Comparison of ENCODE assay signal across 9 mouse cellular contexts in genomic region chrX:9199761-9200371, GRCm38 (mm10). TPM values are rescaled to one million over a fixed set of nuclear protein-coding genes. Genes with fewer than 3 reads are reported as not detected.
DNase-seq lines count a peak whose midpoint lies in the region; ATAC-seq and TF ChIP-seq lines count a peak whose summit lies in the region.
"Had no signal": no experiment of that assay in that cellular context is flagged by ENCODE, and none has a peak within 500 bp of the region (broad histone marks: within the 10 kb centered on the region; RNA-seq: fewer than 3 reads in every experiment).

Gene Lancl3, plus strand, starts transcription at chrX:9199902.

- H3K27ac ChIP-seq in layer of hippocampus, adult 2 months: no peak within 1 kb of the TSS; the same call in 1 of the 2 replicates
- no peak within 1 kb of the TSS for H3K27ac ChIP-seq in forebrain, embryonic 13.5 days
- 0 out of 2 replicates have a peak within 1 kb of the TSS, but pooled peaks have one; percentile 32 for H3K27ac ChIP-seq in hindbrain, embryonic 14.5 days
- no peak within 1 kb of the TSS for H3K27ac ChIP-seq in midbrain, postnatal 0 days (ENCODE audit: low read depth, low read length)

- no peaks in the 10 kb centered on the region for H3K36me3 ChIP-seq in forebrain, embryonic 13.5 days (ENCODE audit: poor library complexity, severe bottlenecking)
- no peaks in the 10 kb centered on the region for H3K36me3 ChIP-seq in hindbrain, embryonic 14.5 days (replicated peaks; ENCODE audit: control insufficient read depth, insufficient read depth)
- no peaks in the 10 kb centered on the region for H3K36me3 ChIP-seq in midbrain, postnatal 0 days (ENCODE audit: insufficient read depth, low read length)

- no peaks in the 10 kb centered on the region for H3K27me3 ChIP-seq in forebrain, embryonic 13.5 days
- no peaks in the 10 kb centered on the region; the same call in 1 of the 2 replicates for H3K27me3 ChIP-seq in hindbrain, embryonic 14.5 days (ENCODE audit: control insufficient read depth, insufficient read depth, low read length)
- H3K27me3 ChIP-seq in midbrain, postnatal 0 days (ENCODE audit: insufficient read depth, low read length): no peaks in the 10 kb centered on the region

- TF ChIP-seq CTCF in layer of hippocampus, adult 2 months (conservative IDR thresholded peaks at IDR 0.05): no peak
- TF ChIP-seq CTCF in midbrain, postnatal 0 days (IDR thresholded peaks at IDR 0.05): no peak

- peak within 1 kb of the TSS; percentile 49 for H3K4me3 ChIP-seq in layer of hippocampus, adult 2 months
- peak within 1 kb of the TSS; percentile 49 for H3K4me3 ChIP-seq in forebrain, embryonic 13.5 days
- peak within 1 kb of the TSS; percentile 49 for H3K4me3 ChIP-seq in hindbrain, embryonic 14.5 days (replicated peaks; ENCODE audit: low read length)
- H3K4me3 ChIP-seq in midbrain, postnatal 0 days (ENCODE audit: low read depth, low read length): peak within 1 kb of the TSS; percentile 48

- peak within 1 kb of the TSS; percentile 62 for H3K9ac ChIP-seq in forebrain, embryonic 13.5 days
- H3K9ac ChIP-seq in hindbrain, embryonic 14.5 days: peak within 1 kb of the TSS; percentile 63
- H3K9ac ChIP-seq in midbrain, postnatal 0 days (replicated peaks; ENCODE audit: low read length, poor library complexity, severe bottlenecking): peak within 1 kb of the TSS; percentile 54

- ATAC-seq in forebrain, embryonic 13.5 days: peak; percentile 68
- peak; percentile 79 for ATAC-seq in hindbrain, embryonic 14.5 days (ENCODE audit: low FRiP score)
- ATAC-seq in midbrain, postnatal 0 days (ENCODE audit: low FRiP score): peak; percentile 75

- 18% methylated on average over 41 of the region's 49 CpGs for WGBS in forebrain, embryonic 13.5 days
- WGBS in hindbrain, embryonic 14.5 days: 21% methylated on average over 44 of the region's 49 CpGs
- WGBS in midbrain, postnatal 0 days: 15% methylated on average over 28 of the region's 49 CpGs

- H3K4me2 ChIP-seq in forebrain, embryonic 13.5 days: peak within 1 kb of the TSS; percentile 66
- H3K4me2 ChIP-seq in hindbrain, embryonic 14.5 days (replicated peaks): peak within 1 kb of the TSS; percentile 58
- peak within 1 kb of the TSS; percentile 56 for H3K4me2 ChIP-seq in midbrain, postnatal 0 days (ENCODE audit: low read depth, low read length, poor library complexity, severe bottlenecking)

- no peak for DNase-seq in layer of hippocampus, adult 2 months (ENCODE audit: low spot score in 2 of 2)
- DNase-seq in layer of hippocampus, adult 11-12 months (ENCODE audit: low spot score): no peak
- DNase-seq in c-Kit-positive CD71-negative TER-119-negative erythroid progenitor cells, embryonic 14.5 days (ENCODE audit: low read depth): peak; percentile 16
- no peak for DNase-seq in hindbrain, embryonic 14.5 days (ENCODE audit: low spot score)
- DNase-seq in liver: peak; percentile 20
- DNase-seq in midbrain, postnatal 0 days (ENCODE audit: low spot score): peak; percentile 4
- peak; percentile 17 for DNase-seq in thymus, postnatal 4 days

- H3K4me1 ChIP-seq in forebrain, embryonic 13.5 days: no peaks in the 10 kb centered on the region; the same call in 1 of the 2 replicates
- no peaks in the 10 kb centered on the region for H3K4me1 ChIP-seq in hindbrain, embryonic 14.5 days (replicated peaks; ENCODE audit: control insufficient read depth, insufficient read depth, low read length)
- H3K4me1 ChIP-seq in midbrain, postnatal 0 days (ENCODE audit: insufficient read depth, low read length): no peaks in the 10 kb centered on the region

- H3K9me3 ChIP-seq in forebrain, embryonic 13.5 days (replicated peaks): no peaks in the 10 kb centered on the region
- no peaks in the 10 kb centered on the region for H3K9me3 ChIP-seq in hindbrain, embryonic 14.5 days (ENCODE audit: control insufficient read depth, low read length)
- no peaks in the 10 kb centered on the region for H3K9me3 ChIP-seq in midbrain, postnatal 0 days (ENCODE audit: low read length)

RNA-seq across cellular contexts. Expression of gene Lancl3, which starts in this region (rescaled TPM):
- total RNA-seq in layer of hippocampus, adult 2 months (2021): 1 to 10 TPM; 4.8 to 5.1 TPM
- polyA plus RNA-seq in forebrain, embryonic 13.5 days (2015; fragmentation: Nextera tagmentation; extraction: Ambion mirVana): 3.8 and 4.7 TPM in 2 replicates
- 4.0 and 4.1 TPM in 2 replicates for polyA plus RNA-seq in hindbrain, embryonic 14.5 days (2014; fragmentation: Nextera tagmentation; extraction: Ambion mirVana)
- total RNA-seq in midbrain, postnatal 0 days (2014; rRNA removed): 8.6 and 10.9 TPM in 2 replicates
- 2.6 and 3.0 TPM in 2 replicates for polyA plus RNA-seq in midbrain, postnatal 0 days (2015; fragmentation: Nextera tagmentation; extraction: Ambion mirVana)
- total RNA-seq: MEL had no signal

Comparison
In these comparisons a context has a peak if more than half of its experiments do, and no peak if none do; other contexts are left out.
1. DNase-seq: peak in c-Kit-positive CD71-negative TER-119-negative erythroid progenitor cells, embryonic 14.5 days (single experiment), liver (single experiment), midbrain, postnatal 0 days (single experiment) and thymus, postnatal 4 days (single experiment); none in layer of hippocampus, adult 2 months (0 of 2), layer of hippocampus, adult 11-12 months (single experiment) and hindbrain, embryonic 14.5 days (single experiment).
2. Peak in every context shown above with its lines, with median percentiles within 50 percentile points of each other: H3K4me3 ChIP-seq, ATAC-seq, H3K4me2 ChIP-seq and H3K9ac ChIP-seq.